Mouse (Mus musculus): ENCODE measurements around the gene Foxn3. TPM values are rescaled to one million over a fixed set of nuclear protein-coding genes. Genes with fewer than 3 reads are reported as not detected.
A peak's percentile ranks its signal among the peaks of the same experiment; 100 is the strongest.

The Foxn3 gene
- polyA plus RNA-seq, 1 experiment from 2014 or later: 74.5 TPM

DNA sequence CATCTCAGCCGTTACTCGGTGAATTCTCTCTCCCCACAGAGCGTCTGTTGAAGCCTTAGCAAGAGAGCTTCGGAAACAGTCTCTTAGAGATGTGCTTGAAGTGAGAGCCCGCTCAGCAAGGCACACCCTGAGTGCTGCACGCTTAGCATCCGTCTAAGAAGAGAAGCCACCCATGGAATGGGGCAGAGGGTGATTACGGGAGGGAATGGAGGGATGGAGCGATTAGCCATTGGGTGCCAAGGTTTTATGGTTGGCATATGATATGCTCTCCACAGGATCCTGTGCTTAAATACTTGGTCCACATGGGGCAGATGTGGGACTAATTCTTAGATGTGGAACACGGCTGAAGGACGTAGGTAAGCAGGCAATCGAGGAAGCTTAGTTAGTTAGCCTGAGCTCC lies 45.3 kb downstream of the Foxn3 start:
- no peak for ATAC-seq (ENCODE audit: low read depth)
- Histone ChIP-seq H3K27me3 (no peaks in the 10 kb centered on the region), H3K9me3 (no peaks in the 10 kb centered on the region), H3K4me1 (replicated peaks) (peaks cover 20% of the 10 kb centered on the region), H3K4me3 (no peak overlapping the region), H3K27ac (replicated peaks) (peak overlapping the region; percentile 46; the same call in 1 of the 2 replicates), H3K36me3 (no peaks in the 10 kb centered on the region), H3K4me2 (no peak overlapping the region), H3K9ac (no peak overlapping the region)
- 84% methylated on average over 12 of the region's 12 CpGs for WGBS

- no peak for ATAC-seq (ENCODE audit: low read depth)
- H3K4me2 ChIP-seq: no peak overlapping the region
- H3K36me3 ChIP-seq: no peaks in the 10 kb centered on the region
- no peaks in the 10 kb centered on the region for H3K9me3 ChIP-seq
- H3K27ac ChIP-seq (replicated peaks): no peak overlapping the region
- H3K9ac ChIP-seq: no peak overlapping the region
- H3K4me3 ChIP-seq: no peak overlapping the region
- H3K4me1 ChIP-seq (replicated peaks): peaks cover 20% of the 10 kb centered on the region
- no peaks in the 10 kb centered on the region for H3K27me3 ChIP-seq
- 94% methylated on average over 5 of the region's 5 CpGs for WGBS
These were observed 46.1 kb downstream of the Foxn3 start for GRCm38 (mm10) chr12:99517296-99517695.

DNA sequence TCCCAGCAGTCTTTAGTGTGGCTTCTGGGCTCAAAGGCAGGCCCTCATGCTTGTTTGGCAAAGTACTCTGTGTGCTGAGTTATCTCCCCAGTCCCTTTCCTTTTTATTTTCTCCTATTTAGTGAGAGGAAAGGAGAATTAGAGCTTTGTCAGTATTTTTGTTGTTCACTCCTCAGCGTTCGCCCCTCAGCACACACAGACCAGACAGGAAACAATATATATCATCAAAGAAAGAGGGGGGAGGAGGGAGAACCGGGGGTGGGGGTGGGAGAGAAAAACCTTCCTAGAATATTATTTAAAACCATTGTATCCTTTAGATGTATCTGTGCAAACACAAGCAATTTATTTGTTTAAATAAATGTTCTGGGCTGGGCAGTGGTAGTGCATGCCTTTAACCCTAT lies 47.9 kb downstream of the Foxn3 start:
- WGBS: 54% methylated on average over 3 of the region's 3 CpGs
- Histone ChIP-seq H3K4me1 (replicated peaks) (peaks cover 20% of the 10 kb centered on the region), H3K36me3 (no peaks in the 10 kb centered on the region), H3K27ac (replicated peaks) (no peak overlapping the region), H3K4me3 (no peak overlapping the region), H3K9me3 (no peaks in the 10 kb centered on the region), H3K27me3 (no peaks in the 10 kb centered on the region), H3K4me2 (no peak overlapping the region), H3K9ac (no peak overlapping the region)
- ATAC-seq (ENCODE audit: low read depth): no peak

DNA sequence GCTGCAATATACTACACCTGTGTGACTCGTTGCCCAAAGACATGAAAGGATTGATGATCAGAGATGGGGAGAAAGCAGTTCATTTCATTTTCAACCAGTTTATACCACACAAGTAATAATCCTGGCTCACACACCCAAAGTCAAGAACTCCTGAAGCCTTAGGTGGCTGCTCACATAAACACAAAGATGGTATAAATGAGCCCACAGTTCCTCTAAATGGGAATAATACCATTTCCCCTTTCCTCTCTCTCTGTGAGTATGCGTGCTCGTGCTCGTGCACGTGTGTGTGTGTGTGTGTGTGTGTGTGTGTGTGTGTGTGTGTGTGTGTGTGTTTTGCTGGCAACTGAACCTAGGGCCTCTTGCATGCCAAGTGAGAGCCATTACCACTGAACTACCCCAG lies 51.7 kb downstream of the Foxn3 start:
- 91% methylated on average over 5 of the region's 5 CpGs for WGBS
- Histone ChIP-seq H3K27me3 (no peaks in the 10 kb centered on the region), H3K4me3 (no peak overlapping the region), H3K9me3 (no peaks in the 10 kb centered on the region), H3K27ac (replicated peaks) (no peak overlapping the region), H3K4me2 (no peak overlapping the region), H3K9ac (no peak overlapping the region), H3K36me3 (no peaks in the 10 kb centered on the region), H3K4me1 (replicated peaks) (no peaks in the 10 kb centered on the region)
- ATAC-seq (ENCODE audit: low read depth): no peak

DNA sequence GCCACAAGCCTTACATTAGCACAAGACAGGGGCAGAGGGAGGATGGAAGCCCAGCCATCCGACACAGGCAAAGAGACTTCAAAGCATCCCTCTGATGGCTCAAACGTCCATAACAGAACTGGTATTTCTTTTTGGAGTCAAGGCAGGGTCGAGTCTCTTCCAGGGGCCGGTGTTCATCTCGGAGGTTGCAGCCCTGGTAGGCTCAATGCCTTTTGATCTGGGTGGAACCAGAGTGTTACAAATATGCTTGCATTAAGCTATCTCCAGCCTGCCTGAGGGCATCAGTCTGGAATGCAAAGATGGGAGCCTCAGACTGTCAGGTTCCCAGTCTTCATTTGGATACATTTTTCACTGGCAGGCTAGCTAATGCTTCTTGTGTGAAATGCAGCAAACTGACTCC lies 52.6 kb downstream of the Foxn3 start:
- Histone ChIP-seq H3K9ac (no peak overlapping the region), H3K4me1 (replicated peaks) (no peaks in the 10 kb centered on the region), H3K4me2 (no peak overlapping the region), H3K9me3 (no peaks in the 10 kb centered on the region), H3K4me3 (no peak overlapping the region), H3K27me3 (no peaks in the 10 kb centered on the region), H3K27ac (replicated peaks) (peak overlapping the region; percentile 28; the same call in 1 of the 2 replicates), H3K36me3 (no peaks in the 10 kb centered on the region)
- 43% methylated on average over 5 of the region's 5 CpGs for WGBS
- no peak for ATAC-seq (ENCODE audit: low read depth)

DNA sequence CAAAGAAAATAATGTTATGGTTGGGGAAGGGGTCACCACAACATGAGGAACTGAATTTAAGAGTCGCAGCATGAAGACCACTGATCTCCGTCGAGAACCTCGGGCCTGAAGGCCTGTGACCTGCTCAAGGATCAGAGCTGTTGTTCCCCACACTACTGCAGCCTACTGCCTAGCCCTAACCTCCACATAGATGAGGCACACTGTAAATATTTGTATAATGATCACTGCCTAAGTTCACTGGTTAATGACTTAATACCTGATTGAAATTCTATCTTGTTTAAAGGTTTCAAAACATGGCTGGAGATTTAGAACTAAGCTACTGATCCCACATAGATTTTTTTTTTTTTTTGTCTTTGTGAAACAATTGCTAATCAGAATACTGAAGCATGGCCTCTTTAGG lies 61.2 kb downstream of the Foxn3 start:
- Histone ChIP-seq H3K36me3 (no peaks in the 10 kb centered on the region), H3K4me1 (replicated peaks) (peaks cover 17% of the 10 kb centered on the region), H3K9me3 (no peaks in the 10 kb centered on the region), H3K4me2 (no peak overlapping the region), H3K27me3 (no peaks in the 10 kb centered on the region), H3K4me3 (no peak overlapping the region), H3K9ac (no peak overlapping the region), H3K27ac (replicated peaks) (no peak overlapping the region)
- no peak for ATAC-seq (ENCODE audit: low read depth)
- WGBS: 98% methylated on average over 4 of the region's 4 CpGs

- no peaks in the 10 kb centered on the region for H3K36me3 ChIP-seq
- WGBS: 48% methylated on average over 9 of the region's 9 CpGs
- peak overlapping the region; percentile 44 for H3K4me2 ChIP-seq
- no peaks in the 10 kb centered on the region for H3K27me3 ChIP-seq
- no peak for ATAC-seq (ENCODE audit: low read depth)
- H3K9ac ChIP-seq: no peak overlapping the region
- no peaks in the 10 kb centered on the region for H3K9me3 ChIP-seq
- H3K4me1 ChIP-seq (replicated peaks): peaks cover 17% of the 10 kb centered on the region
- H3K27ac ChIP-seq (replicated peaks): no peak overlapping the region; the same call in 1 of the 2 replicates
- no peak overlapping the region for H3K4me3 ChIP-seq
These were observed 64.2 kb downstream of the Foxn3 start for GRCm38 (mm10) chr12:99498978-99499694.

GRCm38 (mm10) chr12:99498189-99498977 lies 65.0 kb downstream of the Foxn3 start:
- Histone ChIP-seq H3K9me3 (no peaks in the 10 kb centered on the region), H3K36me3 (no peaks in the 10 kb centered on the region), H3K27ac (replicated peaks) (peak overlapping the region; percentile 61), H3K9ac (peak overlapping the region; percentile 46), H3K4me1 (replicated peaks) (peaks cover 17% of the 10 kb centered on the region), H3K4me2 (peak overlapping the region; percentile 44), H3K4me3 (no peak overlapping the region), H3K27me3 (no peaks in the 10 kb centered on the region)
- ATAC-seq (ENCODE audit: low read depth): peak; percentile 68
- 33% methylated on average over 18 of the region's 18 CpGs for WGBS

- Histone ChIP-seq H3K27ac (replicated peaks) (no peak overlapping the region), H3K4me2 (no peak overlapping the region), H3K9ac (no peak overlapping the region), H3K4me3 (no peak overlapping the region), H3K36me3 (no peaks in the 10 kb centered on the region), H3K27me3 (no peaks in the 10 kb centered on the region), H3K4me1 (replicated peaks) (peaks cover 17% of the 10 kb centered on the region), H3K9me3 (no peaks in the 10 kb centered on the region)
- ATAC-seq (ENCODE audit: low read depth): no peak
- WGBS: 85% methylated on average over 3 of the region's 3 CpGs
These were observed 66.4 kb downstream of the Foxn3 start for GRCm38 (mm10) chr12:99496945-99497344.

GRCm38 (mm10) chr12:99490216-99490615 lies 73.2 kb downstream of the Foxn3 start:
- Histone ChIP-seq H3K36me3 (no peaks in the 10 kb centered on the region), H3K4me2 (no peak overlapping the region), H3K4me1 (replicated peaks) (peaks cover 10% of the 10 kb centered on the region), H3K4me3 (no peak overlapping the region), H3K27ac (replicated peaks) (0 out of 2 replicates have a peak overlapping the region, but pooled peaks have one; percentile 13), H3K9me3 (no peaks in the 10 kb centered on the region), H3K27me3 (no peaks in the 10 kb centered on the region), H3K9ac (no peak overlapping the region)
- no peak for ATAC-seq (ENCODE audit: low read depth)
- 76% methylated on average over 6 of the region's 6 CpGs for WGBS

DNA sequence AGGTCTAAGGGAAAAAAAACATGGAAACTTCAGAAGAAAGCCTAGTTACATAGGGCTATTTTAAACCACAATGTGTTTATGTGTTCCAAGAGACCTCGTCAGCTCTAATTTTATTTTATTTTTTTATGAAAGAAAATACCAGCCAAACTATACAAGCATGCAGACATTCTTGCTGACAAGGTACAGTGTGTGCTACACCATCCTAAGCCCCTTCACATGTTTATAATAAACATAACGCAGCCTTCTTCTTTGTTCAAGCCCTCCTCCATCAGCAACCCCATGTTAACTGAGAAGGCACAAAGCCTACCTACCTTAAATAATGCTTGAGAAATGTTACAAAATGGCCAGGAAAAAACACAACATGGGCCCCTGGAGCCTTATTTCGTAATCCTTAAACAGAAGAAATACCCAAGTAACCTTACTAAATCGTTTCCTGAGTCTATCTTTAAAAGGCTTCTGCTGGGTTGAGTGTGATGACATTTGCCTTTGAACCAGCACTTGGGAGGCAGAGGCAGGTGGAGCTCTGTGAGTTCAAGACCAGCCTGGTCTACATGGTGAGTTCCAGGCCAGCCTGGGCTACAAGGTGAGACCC lies 74.3 kb downstream of the Foxn3 start:
- no peak for ATAC-seq (ENCODE audit: low read depth)
- WGBS: 86% methylated on average over 4 of the region's 4 CpGs
- Histone ChIP-seq H3K27me3 (no peaks in the 10 kb centered on the region), H3K4me2 (no peak overlapping the region), H3K9ac (no peak overlapping the region), H3K27ac (replicated peaks) (no peak overlapping the region), H3K9me3 (no peaks in the 10 kb centered on the region), H3K4me3 (no peak overlapping the region), H3K36me3 (no peaks in the 10 kb centered on the region), H3K4me1 (replicated peaks) (peaks cover 10% of the 10 kb centered on the region)

- no peak for ATAC-seq (ENCODE audit: low read depth)
- Histone ChIP-seq H3K36me3 (0 out of 2 replicates have a peak, but pooled peaks cover 3% of the 10 kb centered on the region), H3K27me3 (no peaks in the 10 kb centered on the region), H3K9me3 (no peaks in the 10 kb centered on the region), H3K9ac (no peak overlapping the region), H3K4me1 (replicated peaks) (no peaks in the 10 kb centered on the region), H3K27ac (replicated peaks) (no peak overlapping the region), H3K4me2 (no peak overlapping the region), H3K4me3 (no peak overlapping the region)
- WGBS: 73% methylated on average over 3 of the region's 3 CpGs
These were observed 83.0 kb downstream of the Foxn3 start for GRCm38 (mm10) chr12:99480372-99480771.

All from neural tube, embryonic 13.5 days (tissue).